Mouse (Mus musculus) heart, postnatal 0 days (tissue): ENCODE measurements around the gene Actr1a.

Experiments used
- CTCF ChIP-seq: IDR thresholded peaks from 2 replicates; pipeline ENCODE4 v1.5.1; 2016; ENCODE audit warnings: antibody characterized with exemption, control low read depth, low read depth
- EP300 ChIP-seq: IDR thresholded peaks from 2 replicates; pipeline ENCODE4 v1.6.1; 2016; ENCODE audit warnings: antibody characterized with exemption, low read depth

DNA sequence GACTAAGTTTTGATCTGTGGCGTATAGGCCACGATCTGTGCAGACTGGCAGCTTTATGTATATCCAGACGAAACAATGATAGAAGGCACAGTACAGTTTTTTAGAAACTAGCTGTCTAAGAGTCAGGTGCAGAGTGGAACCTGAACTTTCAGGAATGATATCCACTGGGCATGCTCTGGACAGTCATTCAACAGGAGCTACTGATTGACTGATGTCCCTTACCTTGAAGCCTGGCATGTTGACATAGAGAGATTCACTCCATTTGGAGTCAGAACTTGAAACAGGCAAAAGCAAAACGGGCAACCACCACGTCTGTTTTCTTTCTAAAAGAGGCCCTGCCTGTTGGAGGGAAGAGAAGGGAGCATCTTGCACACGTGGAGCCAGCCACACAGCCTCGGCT lies 5.0 kb upstream of the Actr1a start:
- TF ChIP-seq CTCF, result no peak
- TF ChIP-seq EP300, result no peak
